Mouse (Mus musculus) stomach, postnatal 0 days (tissue): ENCODE data around the gene Sesn1. TPM values are rescaled to one million over a fixed set of nuclear protein-coding genes. Genes with fewer than 3 reads are reported as not detected.
"Not testable (repeated sequence)": the region's sequence is repeated elsewhere in the genome, so short reads cannot be mapped to it uniquely, and the experiment has no call there.

Experiments used
- ATAC-seq: fragments of 200-750 bp; cut with Nextera tagmentation; 2 replicates; pipeline ENCODE4 v1.8.0; 2017; ENCODE audit not compliant: low FRiP score, low TSS enrichment
- DNase-seq: peaks from one replicate; pipeline ENCODE4 v3.0.0-alpha.2; 2016; ENCODE audit warnings: low spot score
- H3K27ac ChIP-seq: fragments of 300-500 bp; sonication (generic); replicated peaks from 2 replicates; pipeline ENCODE4 v1.5.1; 2014; ENCODE audit warnings: mild to moderate bottlenecking, control low read depth
- H3K27me3 ChIP-seq: fragments of 300-500 bp; sonication (generic); 2 replicates; pipeline ENCODE4 v1.6.1; 2014; ENCODE audit warnings: low read length; ENCODE audit not compliant: control insufficient read depth, insufficient read depth
- H3K36me3 ChIP-seq: fragments of 300-500 bp; sonication (generic); 2 replicates; pipeline ENCODE4 v1.6.1; 2014; ENCODE audit warnings: low read length, mixed read lengths; ENCODE audit not compliant: control insufficient read depth, insufficient read depth
- H3K4me1 ChIP-seq: fragments of 300-500 bp; sonication (generic); replicated peaks from 2 replicates; pipeline ENCODE4 v1.6.1; 2014; ENCODE audit warnings: antibody characterized with exemption; ENCODE audit not compliant: control insufficient read depth, insufficient read depth
- H3K4me2 ChIP-seq: fragments of 300-500 bp; sonication (generic); replicated peaks from 2 replicates; pipeline ENCODE4 v1.6.1; 2014; ENCODE audit warnings: low read depth, mild to moderate bottlenecking, control low read depth, moderate library complexity
- H3K4me3 ChIP-seq: fragments of 300-500 bp; sonication (generic); 2 replicates; pipeline ENCODE4 v1.5.1; 2014; ENCODE audit warnings: low read depth, low read length, control low read depth
- H3K9ac ChIP-seq: fragments of 300-500 bp; sonication (generic); 2 replicates; pipeline ENCODE4 v1.6.1; 2014; ENCODE audit warnings: mild to moderate bottlenecking, low read length, control low read depth, mixed read lengths
- H3K9me3 ChIP-seq: fragments of 300-500 bp; sonication (generic); 2 replicates; pipeline ENCODE4 v1.6.1; 2016; ENCODE audit warnings: low read length; ENCODE audit not compliant: control insufficient read depth
- CTCF ChIP-seq: IDR thresholded peaks from 2 replicates; pipeline ENCODE4 v1.5.1; 2016; ENCODE audit warnings: antibody characterized with exemption, low read depth, mild to moderate bottlenecking, moderate library complexity
- EP300 ChIP-seq: optimal IDR thresholded peaks from 2 replicates; pipeline ENCODE3; 2016; ENCODE audit warnings: antibody characterized with exemption
- WGBS: fragments of 180-500 bp; shearing (Covaris S2); extraction: QIAGEN DNeasy Blood & Tissue Kit; methylation state at CpG from one replicate; pipeline ENCODE4 v1.1.7; 2014; 5-methylcytosine and 5-hydroxymethylcytosine counted together
- polyA plus RNA-seq: library from polyadenylated mRNA; unstranded; fragments of >200 nt; fragmentation: Nextera tagmentation; extraction: Ambion mirVana; gene quantifications from 2 replicates; pipeline ENCODE4 v1.2.1, GENCODE M21; 2015

Gene Sesn1
- polyA plus RNA-seq, 1 experiment from 2014 or later: 20.1 TPM

- Histone ChIP-seq H3K27ac (peak overlapping the region; percentile 98), H3K9me3 (no peaks in the 10 kb centered on the region), H3K4me3 (peak overlapping the region; percentile 72), H3K36me3 (no peaks in the 10 kb centered on the region; the same call in 1 of the 2 replicates), H3K4me2 (peak overlapping the region; percentile 81), H3K4me1 (0 out of 2 replicates have a peak, but pooled peaks cover 3% of the 10 kb centered on the region), H3K27me3 (no peaks in the 10 kb centered on the region), H3K9ac (peak overlapping the region; percentile 78)
- DNase-seq (no peak), ATAC-seq (no peak)
- TF ChIP-seq EP300 (no peak), CTCF (no peak)
- WGBS: under 1% methylated on average over 36 of the region's 36 CpGs
Measured at GRCm38 (mm10) chr10:41810564-41811455, 1.1 kb downstream of the Sesn1 start.

GRCm38 (mm10) chr10:41812566-41812965, 2.8 kb downstream of the Sesn1 start:
- TF ChIP-seq CTCF (no peak), EP300 (no peak)
- Histone ChIP-seq H3K27me3 (no peaks in the 10 kb centered on the region), H3K4me2 (peak overlapping the region; percentile 46), H3K4me3 (peak overlapping the region; percentile 17), H3K4me1 (0 out of 2 replicates have a peak, but pooled peaks cover 3% of the 10 kb centered on the region), H3K36me3 (no peaks in the 10 kb centered on the region), H3K9me3 (no peaks in the 10 kb centered on the region), H3K9ac (no peak overlapping the region), H3K27ac (no peak overlapping the region)
- WGBS: 60% methylated on average over 6 of the region's 6 CpGs
- ATAC-seq: no peak
- DNase-seq: no peak

- TF ChIP-seq EP300 (no peak), CTCF (no peak)
- WGBS: 85% methylated on average over 6 of the region's 6 CpGs
Measured at GRCm38 (mm10) chr10:41814305-41814853, 4.6 kb downstream of the Sesn1 start.

GRCm38 (mm10) chr10:41816516-41816915, 6.8 kb downstream of the Sesn1 start:
- DNase-seq: no peak
- Histone ChIP-seq H3K4me1 (0 out of 2 replicates have a peak, but pooled peaks cover 3% of the 10 kb centered on the region), H3K4me2 (no peak overlapping the region), H3K36me3 (no peaks in the 10 kb centered on the region), H3K27ac (no peak overlapping the region), H3K9me3 (no peaks in the 10 kb centered on the region), H3K9ac (no peak overlapping the region), H3K27me3 (no peaks in the 10 kb centered on the region), H3K4me3 (no peak overlapping the region)
- no peak for ATAC-seq
- TF ChIP-seq CTCF (no peak), EP300 (no peak)
- 84% methylated on average over 5 of the region's 5 CpGs for WGBS

More at GRCm38 (mm10) chr10:41814305-41814853, 4.6 kb downstream of the Sesn1 start:
- no peak overlapping the region for H3K4me3 ChIP-seq
- no peaks in the 10 kb centered on the region for H3K27me3 ChIP-seq
- ATAC-seq: no peak
- 0 out of 2 replicates have a peak, but pooled peaks cover 3% of the 10 kb centered on the region for H3K4me1 ChIP-seq
- H3K27ac ChIP-seq: no peak overlapping the region
- H3K9ac ChIP-seq: no peak overlapping the region
- H3K4me2 ChIP-seq: no peak overlapping the region
- no peaks in the 10 kb centered on the region for H3K36me3 ChIP-seq
- no peaks in the 10 kb centered on the region for H3K9me3 ChIP-seq
- DNase-seq: no peak

- Histone ChIP-seq H3K36me3 (no peaks in the 10 kb centered on the region), H3K4me3 (no peak overlapping the region), H3K27ac (no peak overlapping the region), H3K9ac (no peak overlapping the region), H3K4me1 (0 out of 2 replicates have a peak, but pooled peaks cover under 1% of the 10 kb centered on the region), H3K27me3 (no peaks in the 10 kb centered on the region), H3K4me2 (no peak overlapping the region), H3K9me3 (no peaks in the 10 kb centered on the region)
- WGBS: 84% methylated on average over 8 of the region's 8 CpGs
- DNase-seq (no peak), ATAC-seq (no peak)
- TF ChIP-seq EP300 (no peak), CTCF (no peak)
Measured at GRCm38 (mm10) chr10:41818036-41818732, 8.4 kb downstream of the Sesn1 start.

- DNase-seq, H3K4me3 ChIP-seq, H3K9me3 ChIP-seq, H3K27me3 ChIP-seq, H3K36me3 ChIP-seq, H3K27ac ChIP-seq, H3K4me2 ChIP-seq, H3K9ac ChIP-seq, ATAC-seq, H3K4me1 ChIP-seq: not testable (repeated sequence)
- WGBS: 84% methylated on average over 6 of the region's 6 CpGs
Measured at GRCm38 (mm10) chr10:41818733-41819070, 9.0 kb downstream of the Sesn1 start.
